Mouse (Mus musculus) cerebellum, adult 11 months (tissue): Measurements from ENCODE around the gene Rbms3.

Source experiments
- DNase-seq: peaks from one replicate; pipeline ENCODE4 v3.0.0; 2022

The Rbms3 gene

DNA sequence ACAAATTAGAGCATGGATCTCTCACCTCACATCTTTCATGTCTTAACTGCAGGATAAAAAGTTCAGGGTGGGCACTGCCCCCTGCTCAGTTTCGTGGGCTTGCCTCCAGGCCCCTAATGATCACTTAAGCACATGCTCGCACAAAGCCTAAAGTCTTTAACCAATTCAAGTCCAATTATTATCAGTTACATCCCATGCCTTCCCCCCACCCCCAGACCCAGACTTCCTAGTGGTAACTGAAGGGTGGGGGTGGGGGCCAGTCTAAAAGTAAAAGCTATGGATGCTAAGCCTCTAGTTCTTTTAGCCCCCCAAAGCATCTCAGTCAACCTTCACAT is 378.9 kb downstream of the Rbms3 start:
- no peak for DNase-seq

DNA sequence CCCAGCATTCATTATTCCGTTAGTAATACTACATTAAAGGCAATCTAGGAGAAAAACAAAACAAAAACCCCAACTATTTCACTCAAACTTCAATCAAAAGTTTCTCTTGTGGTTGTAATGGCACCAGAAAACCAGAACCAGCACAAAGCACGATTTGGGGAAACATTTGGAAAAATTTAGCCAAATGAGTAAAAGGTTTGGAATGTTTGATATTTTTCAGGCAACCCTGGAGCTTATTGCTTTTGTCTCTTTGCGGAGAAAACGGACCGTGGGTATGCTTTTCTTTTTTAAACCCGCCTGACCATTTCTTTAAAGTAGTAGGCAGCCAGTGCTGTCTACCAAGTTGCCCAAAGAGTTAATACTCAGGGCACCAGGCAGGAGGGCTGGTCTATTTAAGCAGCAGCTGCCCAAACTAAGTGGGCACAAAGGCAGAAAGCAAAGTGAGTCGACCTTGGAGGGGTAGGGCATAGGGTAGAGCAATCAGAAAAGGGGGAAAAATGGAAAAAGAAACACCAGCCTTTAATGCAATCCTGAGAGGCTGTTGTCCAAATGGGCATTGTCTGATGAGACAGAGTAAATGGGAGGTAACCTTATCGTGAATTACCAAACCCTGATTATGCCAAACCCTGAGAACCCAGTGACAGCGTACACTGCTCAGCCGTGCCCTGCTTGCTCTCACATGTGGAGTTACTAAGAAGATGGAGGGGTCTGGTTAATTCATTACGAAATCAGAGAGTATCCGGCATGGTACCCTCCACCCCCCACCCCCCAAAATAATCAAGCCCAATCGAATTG is 379.5 kb downstream of the Rbms3 start:
- DNase-seq, result no peak

DNA sequence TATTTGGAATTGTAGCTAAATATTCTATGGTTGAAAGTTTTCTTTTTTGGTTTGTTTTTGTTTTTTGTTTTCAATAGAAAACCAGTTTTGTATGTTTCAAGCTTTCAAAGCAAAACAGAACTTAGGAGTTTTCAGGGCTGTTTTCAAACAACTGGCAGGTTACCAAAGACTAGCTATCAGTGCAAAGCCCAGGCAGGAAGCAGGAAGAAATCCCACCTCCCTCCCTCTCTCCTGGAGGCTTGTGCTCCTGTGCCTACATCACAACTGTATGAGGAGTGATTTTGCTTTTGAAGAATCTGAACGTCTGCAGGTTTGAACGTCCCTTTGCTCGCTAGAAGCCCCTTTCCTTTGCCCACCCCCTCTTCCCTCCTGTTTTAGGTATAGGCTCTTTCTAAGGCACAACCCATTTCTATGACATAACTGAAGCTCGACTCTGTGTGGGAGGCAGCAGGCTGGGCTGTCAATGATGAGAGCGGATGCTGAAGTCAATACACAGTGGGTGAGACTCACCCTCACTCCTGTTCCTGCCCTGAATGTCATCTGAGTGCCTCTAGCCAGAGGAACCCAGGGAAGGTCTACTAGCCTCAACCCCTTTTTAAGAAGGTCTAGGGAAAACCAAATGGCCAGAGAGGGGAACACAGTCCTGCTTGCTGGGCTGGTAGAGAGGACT is 382.3 kb downstream of the Rbms3 start:
- DNase-seq, result no peak

DNA sequence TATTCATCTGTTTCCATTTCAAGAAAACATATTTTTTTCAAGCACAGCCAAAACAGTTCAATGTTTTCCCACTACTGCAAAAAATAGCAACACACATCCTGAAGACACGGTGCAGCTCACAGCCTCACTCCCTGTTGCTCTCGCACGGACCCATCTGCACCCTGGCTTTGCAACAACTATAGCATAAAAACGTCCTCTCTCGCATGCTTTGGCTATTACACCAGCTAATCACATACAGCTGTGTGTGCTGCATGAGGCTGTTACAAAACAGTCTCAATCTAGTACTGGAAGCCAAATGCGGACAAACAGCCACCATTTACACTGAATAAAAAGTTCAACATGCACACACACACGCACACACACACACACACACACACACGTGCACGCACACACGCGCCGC is 383.5 kb downstream of the Rbms3 start:
- no peak for DNase-seq

DNA sequence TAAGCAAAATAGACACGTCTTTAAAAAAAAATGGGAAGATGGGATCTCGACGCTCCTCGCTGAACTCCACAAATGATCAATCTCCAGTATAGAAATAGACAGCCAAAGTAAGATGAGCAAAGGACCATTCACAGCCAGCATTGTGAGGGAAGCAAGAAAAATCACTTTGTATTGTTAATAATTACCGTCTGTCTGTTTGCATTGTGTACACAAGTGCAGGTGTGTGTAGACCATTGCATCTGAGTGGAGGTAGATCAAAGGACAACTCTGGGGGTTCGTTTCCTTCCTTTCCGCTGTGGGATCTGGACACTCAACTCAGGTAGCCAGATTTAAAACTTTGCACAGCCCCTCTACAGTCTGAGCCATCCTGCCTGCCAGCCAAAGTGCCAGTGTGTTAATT is 386.3 kb downstream of the Rbms3 start:
- DNase-seq, result no peak

DNA sequence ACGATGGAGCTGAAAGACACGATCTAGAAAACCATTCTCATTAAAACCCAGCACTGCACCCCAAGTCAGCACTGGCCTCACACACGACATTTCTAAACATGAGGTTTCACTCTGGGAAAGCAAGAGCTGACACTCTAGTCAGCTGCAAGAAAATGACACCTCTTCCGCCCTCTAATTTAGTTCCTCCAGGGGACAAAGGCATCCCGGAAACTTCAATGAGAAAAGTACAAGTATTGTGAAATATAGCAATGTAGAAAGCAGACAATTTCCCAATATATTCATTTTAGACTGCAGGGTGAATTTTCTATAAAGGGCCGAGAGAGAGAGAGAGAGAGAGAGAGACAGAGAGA is 395.0 kb downstream of the Rbms3 start:
- no peak for DNase-seq

DNA sequence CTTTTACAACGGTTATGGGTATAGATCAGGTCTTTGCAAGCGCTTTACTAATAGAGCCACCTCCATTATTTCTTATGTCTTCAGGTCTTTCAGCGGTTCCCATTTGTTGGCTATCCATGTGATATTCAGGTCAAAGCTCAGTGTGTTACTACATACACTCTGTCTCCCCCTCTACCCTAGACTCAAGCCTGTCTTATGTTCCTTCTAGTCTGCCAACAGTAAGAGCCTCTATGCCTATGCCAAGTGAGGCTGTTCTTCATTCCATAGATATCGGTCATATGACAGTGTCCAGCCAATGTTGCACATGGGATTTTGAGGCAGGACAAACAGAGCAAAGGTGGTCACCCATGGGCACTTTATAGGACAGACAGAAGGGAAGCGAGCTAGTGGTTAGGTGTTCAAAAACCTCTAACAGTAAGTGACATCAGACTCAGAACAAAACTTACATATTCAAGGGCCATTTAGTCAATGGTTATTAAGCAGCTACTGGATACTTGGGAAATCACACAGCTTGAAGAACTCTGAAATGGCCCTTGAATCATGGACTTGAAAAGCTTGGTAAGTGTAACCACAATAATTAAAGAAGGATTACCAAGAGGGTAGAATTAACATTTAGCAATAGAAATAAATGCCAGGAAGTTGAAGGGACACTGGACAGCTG is 395.5 kb downstream of the Rbms3 start:
- no peak for DNase-seq

DNA sequence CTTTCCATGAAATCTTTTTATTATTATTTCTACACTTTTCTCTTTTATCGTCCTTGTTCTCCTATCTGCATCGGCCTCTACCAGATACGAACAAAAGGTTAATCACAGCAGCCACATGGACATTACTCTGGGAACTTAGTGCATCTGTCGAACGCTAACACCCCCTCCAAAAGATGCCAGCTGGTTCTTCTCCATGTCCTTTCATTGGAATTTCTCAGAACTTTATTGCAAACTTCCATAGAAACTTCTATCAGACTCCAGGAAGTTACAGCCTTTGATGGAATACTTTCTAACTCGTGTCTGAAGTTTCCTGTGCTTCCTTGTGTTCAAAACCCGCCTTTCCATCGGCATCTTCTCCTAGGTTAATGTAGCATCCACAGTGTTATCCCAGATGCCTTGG is 407.0 kb downstream of the Rbms3 start:
- DNase-seq, result no peak

DNA sequence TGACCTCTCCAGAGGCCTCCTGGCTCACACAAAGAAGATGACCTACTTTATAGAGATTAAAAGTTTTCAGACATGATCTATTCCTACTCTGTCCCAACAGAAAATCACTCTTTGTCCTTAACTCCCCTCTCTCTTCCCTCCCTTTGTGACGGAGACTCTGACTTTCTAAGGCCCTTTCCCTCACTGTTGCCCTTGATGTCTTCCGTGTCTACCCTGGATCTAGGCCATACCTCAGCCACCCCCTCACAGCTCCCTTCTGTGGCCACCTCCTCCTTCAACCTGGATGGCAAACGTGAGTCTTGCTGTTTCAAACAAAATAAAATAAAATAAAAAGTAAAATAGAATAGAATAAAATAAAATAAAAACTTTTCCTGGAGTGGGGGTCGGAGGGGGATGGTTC is 408.2 kb downstream of the Rbms3 start:
- DNase-seq, result no peak

DNA sequence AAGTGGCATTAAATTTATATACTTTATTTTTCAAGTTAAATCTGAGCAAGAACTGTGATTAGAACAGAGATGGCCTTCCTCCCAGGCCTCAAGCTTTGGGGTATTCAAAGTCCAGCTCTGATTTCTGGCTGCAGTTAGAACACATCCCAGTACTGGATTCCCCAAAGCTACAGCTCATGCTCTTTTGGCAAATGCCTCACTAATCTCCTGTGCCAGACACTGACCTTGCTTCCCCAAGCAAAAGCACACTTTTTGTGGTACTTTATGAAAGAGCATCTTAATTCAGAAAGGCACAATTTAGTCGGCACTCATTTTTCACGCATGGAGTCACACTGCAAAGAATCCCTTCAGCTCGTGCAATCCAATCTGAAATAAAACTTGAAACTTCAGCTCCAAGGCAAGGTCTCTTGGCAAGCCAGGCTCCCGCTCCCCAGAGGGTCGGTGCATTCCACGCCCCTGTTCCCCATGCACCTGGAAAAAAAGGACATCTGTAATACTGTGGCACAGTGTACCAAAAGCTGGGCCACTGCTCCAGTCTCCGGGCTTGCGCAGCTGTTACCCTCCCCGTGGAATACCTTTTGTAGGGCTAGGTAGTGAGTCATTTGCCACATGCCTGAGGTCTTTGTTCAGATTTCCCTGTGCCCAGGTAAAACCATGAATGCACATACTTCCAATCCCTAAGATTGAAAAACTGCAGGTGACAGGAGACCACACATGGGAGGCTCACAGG is 413.5 kb downstream of the Rbms3 start:
- DNase-seq, result no peak

DNA sequence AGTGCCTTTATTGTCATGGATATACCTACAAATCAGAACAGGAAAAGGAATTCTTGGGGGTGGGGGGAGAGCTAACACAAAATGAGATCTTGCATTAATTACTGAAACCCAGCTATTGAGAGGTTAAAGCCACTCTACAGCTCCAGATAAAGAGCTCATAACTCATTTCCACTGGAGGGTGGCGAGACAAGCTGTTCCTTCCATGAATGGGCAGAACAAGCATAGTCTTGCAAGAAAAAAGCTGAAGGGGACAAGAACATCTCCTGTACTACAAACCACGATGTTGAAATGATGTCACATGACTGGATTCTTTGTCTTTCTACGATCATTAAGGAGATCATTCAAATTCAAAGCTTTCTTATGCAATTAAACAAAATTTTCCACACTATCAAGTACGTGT is 417.7 kb downstream of the Rbms3 start:
- no peak for DNase-seq

DNA sequence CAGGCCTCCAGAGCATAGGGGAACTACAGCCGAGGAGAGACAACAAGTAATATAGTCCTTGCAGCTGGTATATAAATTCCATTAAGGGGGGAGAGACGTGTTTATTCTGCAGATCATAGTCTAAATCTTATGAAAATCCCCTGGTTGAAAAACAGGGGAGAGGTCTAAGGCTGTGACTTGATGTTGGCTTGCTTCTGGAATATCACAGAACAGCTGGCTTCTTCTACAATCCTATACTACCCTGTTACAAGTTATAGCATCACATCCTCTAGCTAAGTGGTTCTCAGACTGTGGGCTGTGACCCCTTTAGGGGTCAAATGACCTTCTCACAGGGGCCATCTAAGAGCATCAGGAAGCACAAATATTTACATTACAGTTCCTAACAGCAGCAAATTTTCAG is 419.4 kb downstream of the Rbms3 start:
- DNase-seq, result no peak

DNA sequence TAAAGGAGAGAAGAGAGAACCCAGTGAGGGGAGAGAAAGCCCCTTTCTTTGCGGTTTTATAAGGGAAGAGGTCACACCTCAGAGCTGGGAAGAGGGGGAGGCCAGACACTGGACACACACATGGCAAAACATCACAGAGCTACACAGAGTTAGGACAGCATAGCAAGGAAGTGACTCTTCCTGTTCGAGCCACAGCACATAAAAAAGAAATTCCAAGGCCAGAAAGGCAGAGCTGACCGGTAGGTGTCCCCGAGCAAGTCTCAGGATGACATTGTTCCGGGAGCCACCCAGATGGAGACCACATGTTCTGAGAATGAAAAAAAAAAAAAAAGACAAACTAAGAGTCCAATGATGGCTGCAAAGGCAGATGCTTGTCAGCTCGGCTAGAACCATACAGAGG is 424.3 kb downstream of the Rbms3 start:
- DNase-seq, result no peak

DNA sequence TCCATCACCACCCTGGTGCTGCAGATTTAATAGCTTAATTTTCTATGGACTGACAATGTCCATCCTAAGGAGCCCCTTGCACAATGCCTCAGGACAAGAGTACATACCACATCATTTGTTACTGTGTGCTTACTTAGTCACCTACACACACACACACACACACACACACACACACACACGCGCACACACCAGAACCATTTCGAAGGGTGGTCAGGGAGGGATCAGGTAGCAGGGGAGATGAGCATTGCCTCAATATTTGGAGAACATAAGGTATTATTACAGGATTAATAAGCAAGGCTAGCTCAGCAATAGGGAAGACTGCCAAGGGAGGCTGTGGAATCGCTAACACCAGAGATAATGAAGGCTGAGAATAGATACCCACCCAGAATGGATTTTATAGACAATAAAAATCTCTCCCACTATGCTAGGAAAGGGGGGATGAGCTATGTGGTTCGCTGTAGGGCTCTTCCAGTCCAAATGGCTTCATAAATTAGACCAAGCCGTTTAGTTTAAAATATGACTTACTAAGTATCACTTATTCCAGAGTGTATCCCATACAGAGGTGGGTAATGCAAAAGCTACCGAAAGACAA is 429.6 kb downstream of the Rbms3 start:
- no peak for DNase-seq

DNA sequence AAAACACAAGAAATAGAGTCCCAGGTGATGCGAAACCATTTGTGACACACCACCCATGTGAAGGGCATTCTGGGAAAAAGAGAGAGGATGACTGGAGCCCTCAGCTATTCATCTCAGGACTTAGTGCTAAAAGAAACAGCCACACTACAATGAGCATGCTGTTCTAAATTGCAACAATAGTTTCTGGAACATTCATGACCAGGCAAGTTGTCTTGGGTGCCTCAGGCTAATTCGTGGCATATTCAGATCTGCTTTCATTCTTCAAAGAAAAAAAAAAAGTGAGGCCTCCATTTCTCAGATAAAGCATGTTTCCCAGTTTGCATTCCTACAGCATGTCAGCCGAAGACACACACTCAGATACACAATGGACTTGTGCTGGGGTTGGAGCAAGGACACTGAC is 432.2 kb downstream of the Rbms3 start:
- no peak for DNase-seq

DNA sequence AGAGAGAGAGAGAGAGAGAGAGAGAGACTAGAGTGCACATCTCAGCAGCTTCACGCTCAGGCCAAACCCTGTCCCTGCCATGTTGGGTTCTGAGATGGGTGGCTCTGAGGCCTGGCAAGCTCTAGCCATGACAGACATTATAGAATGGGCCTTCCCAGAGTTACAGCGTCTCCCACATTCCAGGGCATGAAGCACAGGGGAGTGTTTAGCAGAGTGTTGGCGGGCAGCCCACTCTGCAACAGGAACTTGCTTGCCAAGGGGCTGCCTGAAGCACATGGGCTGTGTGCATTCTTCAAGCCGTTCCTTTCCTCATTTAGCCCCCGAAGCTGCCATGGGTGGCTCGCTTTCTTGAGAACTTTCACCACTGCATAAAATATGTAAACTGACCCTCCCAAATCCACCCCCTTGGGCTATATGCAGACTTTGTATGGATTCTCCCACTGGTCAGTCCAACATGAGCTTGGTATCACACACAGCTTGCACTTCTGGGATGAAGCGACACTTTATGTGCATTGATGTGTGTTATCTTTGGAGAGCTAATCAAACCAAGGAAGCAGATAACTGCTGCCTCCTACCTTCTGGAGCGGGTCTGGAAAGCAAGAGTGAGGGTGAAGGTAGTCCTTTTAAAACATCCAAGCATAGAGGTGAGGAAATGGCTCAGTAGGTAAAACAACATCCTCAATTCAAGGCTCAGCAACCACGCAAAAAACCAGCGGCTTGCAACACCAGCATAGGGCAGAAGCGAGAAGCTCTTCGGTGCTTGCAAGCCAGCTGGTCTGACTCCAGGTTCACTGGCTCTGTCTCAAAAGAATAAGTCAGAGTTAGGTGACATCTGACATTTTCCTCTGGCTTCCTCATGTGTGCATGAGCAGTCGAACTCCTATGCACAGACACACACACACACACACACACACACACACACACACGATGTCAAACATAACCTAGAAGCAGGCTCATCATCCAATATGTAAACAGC is 436.9 kb downstream of the Rbms3 start:
- DNase-seq, result no peak

DNA sequence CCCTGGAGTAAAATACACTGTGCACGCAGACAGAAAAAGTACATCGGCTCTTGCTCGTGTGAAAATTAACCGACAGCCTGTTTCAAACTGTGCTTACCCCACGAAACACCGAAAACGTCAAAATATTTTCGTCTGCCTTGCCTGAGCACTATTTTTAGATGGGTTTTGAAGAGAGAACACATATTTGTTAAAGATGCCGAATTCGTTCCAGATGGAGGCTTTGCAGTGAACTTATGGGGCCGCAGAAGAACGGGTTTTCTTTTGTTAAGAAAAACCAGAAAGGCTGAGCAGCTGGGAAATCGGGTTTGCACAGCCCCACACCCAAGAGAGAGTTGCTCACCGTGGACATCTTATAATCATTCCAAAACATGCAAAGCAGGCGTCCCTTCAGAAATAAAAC is 437.6 kb downstream of the Rbms3 start:
- DNase-seq, result no peak

DNA sequence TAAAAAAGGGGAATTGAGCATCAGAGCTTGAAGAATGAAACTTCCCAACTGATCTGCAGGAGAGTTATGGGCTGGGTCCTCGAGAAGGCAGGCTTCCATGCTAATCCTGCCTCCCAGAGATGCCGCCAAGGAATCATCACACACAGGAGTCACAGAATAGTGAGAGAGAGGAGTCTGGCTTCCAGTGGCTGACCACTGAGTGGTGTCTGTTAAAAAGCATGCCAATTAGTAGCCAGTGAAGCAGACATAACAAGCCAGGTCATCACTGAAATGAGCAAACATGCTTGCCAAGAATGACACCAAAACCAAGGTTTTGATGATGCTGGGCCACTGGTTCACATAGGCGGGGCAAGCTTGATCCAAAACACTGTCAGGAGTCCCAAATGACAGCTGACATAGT is 441.3 kb downstream of the Rbms3 start:
- no peak for DNase-seq

DNA sequence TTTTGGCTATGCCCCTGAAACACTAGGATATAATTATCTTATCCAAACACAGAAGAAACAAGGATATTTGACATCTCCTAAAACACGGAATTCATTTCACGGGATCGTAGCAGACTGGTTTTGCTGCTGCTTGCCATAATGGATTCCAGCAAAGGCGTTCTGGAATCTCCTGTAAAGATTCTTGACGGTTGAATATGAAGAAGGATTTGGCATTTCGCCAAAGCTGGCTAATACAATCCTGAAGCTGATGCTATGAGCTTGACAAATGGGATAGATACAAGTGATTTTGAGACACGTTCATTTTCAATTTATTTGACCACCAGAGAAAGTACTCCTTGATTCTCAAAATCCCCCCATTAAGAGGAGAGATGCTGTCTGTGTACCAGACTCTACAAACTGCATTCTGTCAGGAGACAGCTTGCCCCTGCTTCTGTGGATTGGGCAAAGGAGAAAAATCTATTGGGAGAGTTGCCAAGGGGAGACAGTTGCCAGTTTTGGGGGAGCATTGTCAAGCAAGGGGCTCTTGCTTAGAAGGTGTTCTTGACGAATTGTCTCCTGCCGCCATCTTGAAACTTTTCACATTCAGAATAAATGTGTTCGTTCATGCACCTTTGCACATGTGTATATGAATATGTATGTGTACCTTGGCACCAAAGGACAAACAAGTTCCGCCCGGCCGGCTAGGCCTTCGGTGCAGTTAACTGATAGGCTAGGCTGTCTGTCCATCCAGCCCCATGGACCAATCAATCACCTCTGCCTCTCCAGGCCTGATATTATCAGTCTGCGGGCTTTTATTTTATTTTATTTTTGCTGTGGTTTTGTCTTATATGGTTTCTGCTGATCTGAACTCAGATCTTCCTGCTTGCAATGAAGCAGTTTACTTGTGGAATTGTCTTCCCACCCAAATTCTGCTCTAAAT is 442.3 kb downstream of the Rbms3 start:
- DNase-seq, result no peak

DNA sequence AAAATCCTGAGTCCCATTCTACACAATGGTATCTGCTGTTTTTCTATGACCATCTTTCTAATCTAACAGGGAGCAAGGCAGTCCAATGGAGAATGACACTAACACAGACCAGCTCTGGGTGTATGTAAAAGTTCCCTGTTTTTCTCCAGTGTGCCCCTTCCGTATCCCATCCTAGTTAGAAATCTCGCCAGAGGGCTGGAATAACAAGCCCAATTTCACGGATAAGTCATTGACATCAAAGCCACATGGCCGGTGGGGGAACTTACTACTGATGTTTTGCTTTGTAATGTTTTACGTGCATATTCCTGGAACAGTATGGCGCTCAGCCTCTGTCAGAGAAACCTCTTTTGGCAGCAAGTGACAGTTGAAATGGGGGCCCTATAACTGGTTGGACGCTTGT is 449.1 kb downstream of the Rbms3 start:
- DNase-seq, result no peak

DNA sequence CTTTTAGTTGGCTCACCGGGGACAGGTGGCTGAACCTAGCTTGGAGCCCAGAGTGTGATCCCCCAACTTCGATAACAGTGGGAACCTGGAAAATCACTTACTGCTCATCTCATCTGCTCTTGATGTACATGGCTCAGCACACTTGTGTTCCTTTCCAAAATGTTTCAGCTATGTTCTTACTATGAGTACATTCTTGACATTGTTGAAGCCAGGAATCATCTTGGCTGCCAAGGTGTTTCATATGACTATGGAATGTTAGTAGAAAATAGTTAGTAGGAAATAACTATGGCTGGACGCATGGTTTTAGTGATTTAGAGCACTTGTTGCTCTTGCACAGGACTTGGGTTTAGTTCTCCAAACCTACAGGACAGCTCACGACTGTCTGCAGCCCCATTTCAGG is 451.3 kb downstream of the Rbms3 start:
- DNase-seq, result no peak
